Mouse (Mus musculus): ENCODE results near the gene Ercc6l2.

Ercc6l2 gene

GRCm38 (mm10) chr13:63814746-63815681, at the start of gene Ercc6l2:
TSS of gene Ercc6l2 (plus strand) at chr13:63815240.
- peak; percentile 96 for DNase-seq

DNA sequence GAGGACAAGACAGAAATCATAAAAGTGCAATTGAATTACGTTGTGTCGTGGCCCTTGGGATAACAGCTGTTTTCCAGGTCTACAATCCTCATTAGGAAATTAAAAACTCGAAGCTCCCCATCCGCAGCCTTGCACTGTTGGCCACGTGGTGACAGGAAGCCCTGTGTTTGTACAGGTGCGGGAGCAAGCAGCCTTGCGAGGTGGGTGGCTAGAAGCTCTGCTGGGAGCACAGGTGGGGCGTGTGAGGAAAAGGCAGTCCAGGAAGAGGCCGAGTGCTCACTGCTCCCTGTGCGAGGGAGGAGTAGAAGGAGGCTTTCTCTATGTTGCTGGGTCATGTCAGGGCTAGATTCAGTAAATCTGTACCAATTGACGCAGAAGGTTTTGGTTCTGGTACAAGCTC, 49.0 kb upstream of the Ercc6l2 start:
- DNase-seq, result no peak

DNA sequence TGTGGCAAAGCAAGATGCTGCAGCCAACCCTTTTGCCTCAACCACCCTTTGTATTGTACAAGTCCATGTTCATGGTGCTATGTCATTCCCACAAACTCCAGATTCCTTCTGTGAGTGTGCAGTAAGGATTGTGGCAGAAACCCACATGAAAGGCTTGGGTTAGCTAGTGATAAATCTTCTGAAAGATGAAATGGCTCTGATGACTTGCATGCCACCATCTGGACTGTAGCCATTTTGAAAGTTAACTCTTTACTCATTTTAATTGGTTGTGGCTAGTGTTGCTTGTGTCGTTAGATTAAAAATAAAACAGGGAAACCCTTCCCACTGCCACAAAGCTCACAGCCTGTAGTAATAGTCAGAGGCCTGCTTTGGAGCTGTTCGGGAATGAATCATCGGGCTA, 44.0 kb upstream of the Ercc6l2 start:
- DNase-seq, result no peak

DNA sequence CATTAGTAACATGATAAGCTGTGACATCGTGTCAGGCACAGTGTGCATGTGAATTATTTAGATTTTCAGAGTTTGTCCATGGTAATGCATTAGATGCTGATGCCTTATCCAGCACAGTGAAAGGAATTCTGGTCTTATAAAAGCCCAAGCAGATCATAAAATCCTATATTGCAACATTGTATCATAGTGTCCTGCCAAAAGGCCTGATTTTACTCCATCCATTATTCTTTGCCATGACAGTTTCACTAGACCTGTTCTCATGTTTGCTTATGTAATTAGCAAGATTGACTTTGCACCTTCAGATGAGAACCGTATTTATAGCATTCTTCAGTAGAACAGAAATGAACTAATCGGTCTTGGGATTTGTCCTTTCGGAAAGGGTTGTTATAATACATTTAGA, 36.1 kb upstream of the Ercc6l2 start:
- no peak for DNase-seq

DNA sequence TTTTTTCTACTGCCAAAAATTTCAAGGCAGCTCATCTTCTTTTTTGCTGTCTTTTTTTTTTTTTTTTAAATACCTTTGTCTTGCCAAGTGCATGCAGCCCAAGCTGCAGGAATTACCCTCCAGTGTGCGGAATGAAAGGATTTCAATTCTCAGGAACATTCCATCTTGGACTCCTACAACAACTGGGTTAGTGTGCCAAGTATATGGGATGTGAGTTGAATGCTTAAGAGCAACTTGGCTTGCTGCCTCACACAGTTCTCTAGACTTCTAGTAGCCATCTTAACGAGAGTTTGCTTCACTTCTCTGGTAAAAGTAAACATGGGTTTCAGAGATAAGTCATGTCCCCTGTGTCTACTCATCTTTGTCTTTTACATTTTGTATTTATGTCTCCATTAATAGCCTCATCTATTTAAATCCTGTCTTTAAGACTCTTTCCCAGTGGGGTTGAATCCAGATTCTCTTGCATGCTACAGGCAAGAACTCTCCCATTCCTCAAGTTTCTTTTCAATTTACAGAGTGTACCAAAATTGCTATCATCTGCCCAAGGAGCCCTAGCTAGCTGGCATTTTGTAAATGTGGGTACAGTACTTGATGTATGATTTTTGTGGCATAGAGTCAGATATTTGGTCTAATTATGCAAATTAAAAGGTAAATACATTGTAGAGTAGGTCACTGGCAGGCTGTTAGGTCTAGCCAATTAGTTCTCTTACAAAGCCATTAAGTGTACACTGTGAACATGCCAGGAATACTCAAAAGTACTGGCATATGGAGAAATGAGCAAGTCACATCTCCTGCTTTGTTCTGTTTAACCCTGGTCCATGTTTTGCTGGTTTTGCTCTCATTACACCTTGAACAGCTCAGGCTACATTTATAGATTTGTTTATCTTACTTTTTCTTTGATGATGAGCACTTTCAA, 35.4 kb upstream of the Ercc6l2 start:
- DNase-seq, result peak; percentile 51

DNA sequence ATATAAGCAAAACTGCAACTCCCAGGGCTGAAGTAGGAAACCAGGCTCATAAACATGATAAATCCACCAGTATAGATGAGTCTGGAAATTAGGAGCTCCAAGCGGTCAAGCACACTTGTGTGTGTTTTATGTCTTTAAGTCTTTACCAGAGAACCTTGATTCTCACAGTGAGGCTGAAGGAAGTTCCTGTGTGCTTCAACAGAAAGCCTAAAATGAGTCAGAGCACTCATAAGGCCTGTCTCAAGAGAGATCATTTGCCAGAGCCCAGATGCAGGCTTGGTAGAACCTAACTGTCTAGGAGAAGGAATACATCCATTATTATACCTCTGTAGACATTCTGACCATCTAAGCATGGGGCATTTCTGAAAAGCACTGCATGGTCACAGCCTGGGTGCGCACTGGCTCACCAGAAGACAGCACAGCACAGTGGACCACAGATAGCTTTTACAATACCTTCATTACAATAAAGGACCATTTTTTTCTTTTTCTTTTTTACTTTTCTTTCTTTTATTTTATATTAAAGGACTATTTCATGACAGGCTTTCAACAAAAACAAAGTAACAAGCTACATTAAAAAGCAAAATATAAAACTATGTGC, 22.7 kb upstream of the Ercc6l2 start:
- DNase-seq, result no peak

- DNase-seq, result no peak
Observed at GRCm38 (mm10) chr13:63793345-63794308, 21.4 kb upstream of the Ercc6l2 start.

DNA sequence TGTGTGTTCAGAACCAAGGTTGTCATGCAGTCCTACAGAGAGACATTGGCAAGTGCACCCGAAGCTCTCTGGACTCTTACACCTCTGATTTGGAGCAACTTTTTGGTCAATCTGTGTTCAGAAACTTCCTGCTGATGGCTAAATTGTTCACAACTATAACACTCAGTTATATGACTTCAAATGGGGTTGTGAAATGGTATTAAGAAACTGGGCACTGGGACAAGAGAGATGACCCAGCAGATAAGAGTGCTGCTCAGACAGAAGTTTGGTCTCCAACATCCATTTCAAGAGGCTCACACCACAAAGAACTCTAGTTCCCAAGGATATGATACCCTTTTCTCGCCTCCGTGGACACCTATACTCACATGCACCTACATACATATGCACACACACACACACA, 16.4 kb upstream of the Ercc6l2 start:
- no peak for DNase-seq

GRCm38 (mm10) chr13:63799940-63800339, 15.1 kb upstream of the Ercc6l2 start:
- no peak for DNase-seq

DNA sequence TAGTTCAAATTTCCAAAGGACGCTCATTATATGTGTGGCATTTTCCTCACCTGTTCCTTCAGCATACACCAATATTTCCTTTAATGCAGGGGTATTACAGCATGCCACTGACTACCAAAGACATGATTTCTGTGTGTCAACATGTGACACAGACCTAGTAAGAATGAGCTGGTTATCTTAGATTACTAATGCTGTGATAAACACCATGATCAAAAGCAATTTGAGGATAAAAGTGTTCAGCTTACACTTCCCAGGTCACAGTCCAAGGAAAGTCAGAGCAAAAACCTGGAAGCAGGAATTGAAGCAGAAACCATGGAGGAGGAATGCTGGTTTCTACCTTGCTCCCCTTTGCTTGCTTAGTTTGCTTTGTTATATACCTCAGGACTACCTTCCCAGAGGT, 13.8 kb upstream of the Ercc6l2 start:
- no peak for DNase-seq

- no peak for DNase-seq
Observed at GRCm38 (mm10) chr13:63807233-63807632, 7.8 kb upstream of the Ercc6l2 start.

DNA sequence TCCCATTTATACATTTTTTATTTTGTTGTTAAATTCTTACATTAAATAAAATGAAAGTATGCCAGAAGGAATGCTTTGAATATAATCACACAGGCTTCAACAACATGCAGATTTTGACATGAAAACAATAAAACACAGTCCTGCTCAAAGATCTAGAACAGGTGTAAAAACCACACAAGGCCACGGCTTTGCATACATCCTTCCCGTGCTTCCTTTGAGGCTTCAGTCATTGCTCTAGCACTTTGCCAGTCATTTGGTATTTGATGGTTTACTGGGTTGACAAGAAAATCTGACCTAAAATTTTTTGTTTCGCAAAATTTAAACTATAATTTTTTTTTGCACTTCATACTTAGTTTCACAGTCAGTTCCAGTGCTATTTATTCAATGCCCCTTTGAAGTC, 7.1 kb upstream of the Ercc6l2 start:
- no peak for DNase-seq

- DNase-seq, result no peak
Observed at GRCm38 (mm10) chr13:63811477-63811876, 3.6 kb upstream of the Ercc6l2 start.

GRCm38 (mm10) chr13:63815931-63816330, 891 bp downstream of the Ercc6l2 start:
- DNase-seq, result no peak

DNA sequence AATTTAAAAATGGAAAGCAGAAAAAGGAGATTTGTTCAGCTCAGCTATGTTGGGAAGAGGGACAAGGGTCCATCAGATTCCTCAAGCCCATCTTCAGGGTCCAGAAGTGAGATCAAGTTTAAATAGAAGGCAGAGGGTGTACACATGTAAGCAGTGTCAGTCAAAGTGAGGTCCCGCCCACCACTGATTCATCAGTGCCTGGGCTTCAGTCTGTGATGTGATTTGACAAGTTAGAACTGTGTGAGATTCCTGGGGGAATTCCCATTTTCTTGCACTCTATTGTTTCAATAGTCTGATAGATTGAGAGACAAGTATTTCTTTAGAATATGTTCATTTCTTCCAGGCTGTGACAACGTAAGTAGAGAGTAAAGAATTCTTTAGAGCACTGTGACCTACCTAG, 30.7 kb downstream of the Ercc6l2 start:
- DNase-seq, result no peak

GRCm38 (mm10) chr13:63850308-63851011, 35.4 kb downstream of the Ercc6l2 start:
- no peak for DNase-seq

DNA sequence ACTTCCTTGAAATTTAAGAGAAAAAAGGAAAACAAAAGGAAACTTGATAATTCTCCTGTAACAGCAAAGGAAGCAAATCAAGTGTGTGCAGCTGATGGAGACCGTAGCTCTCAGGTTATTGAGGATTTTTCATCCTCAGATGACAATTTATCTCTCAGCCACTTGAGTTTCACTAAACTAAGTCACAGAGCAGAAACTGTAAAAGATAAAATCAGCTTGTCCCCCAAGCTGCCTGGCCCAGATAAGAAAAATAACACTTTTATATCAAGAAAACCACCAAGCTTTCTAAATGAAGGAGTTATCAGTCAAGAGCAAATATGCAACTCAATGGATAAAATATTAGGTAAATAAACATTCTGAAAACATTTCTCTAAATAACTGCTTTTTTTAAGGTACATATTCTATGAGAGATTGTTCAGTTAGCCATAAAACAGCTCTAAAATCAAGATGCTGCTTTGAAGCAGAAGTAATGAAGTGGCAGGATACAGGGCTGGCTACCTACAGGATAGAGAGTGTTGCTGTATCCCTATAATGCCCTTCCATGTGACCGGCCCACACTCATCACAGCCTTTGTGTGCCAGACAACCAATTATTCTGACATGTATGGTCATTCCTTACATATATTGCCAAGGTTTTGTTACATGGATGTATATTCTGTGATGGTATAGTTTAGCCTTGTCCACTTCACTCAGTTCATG, 57.7 kb downstream of the Ercc6l2 start:
- DNase-seq, result no peak

DNA sequence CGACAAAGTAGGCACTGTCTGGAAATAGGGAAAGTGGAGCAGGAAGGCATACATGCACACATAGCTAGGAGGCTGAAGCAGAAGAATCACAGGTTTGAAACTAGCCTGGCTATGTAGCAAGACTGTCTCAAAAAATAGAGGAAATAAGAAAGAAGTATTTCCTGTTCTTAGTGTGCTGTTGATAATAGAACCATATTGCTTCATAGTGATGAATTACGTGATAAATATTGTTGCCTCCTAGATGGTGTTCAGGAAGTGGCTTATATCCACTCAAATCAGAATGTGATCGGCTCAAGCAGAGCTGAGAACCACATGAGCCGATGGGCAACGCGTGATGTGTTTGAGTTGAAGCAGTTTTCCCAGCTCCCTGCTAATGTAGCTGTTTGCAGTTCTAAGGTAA, 62.1 kb downstream of the Ercc6l2 start:
- DNase-seq, result no peak

- no peak for DNase-seq
Observed at GRCm38 (mm10) chr13:63879105-63879863, 64.2 kb downstream of the Ercc6l2 start.

- DNase-seq, result no peak
Observed at GRCm38 (mm10) chr13:63879864-63880141, 64.8 kb downstream of the Ercc6l2 start.
